Mouse (Mus musculus): ENCODE results near the gene Tmsb15a.
"Not testable (repeated sequence)": the region's sequence is repeated elsewhere in the genome, so short reads cannot be mapped to it uniquely, and the experiment has no call there.

Gene Tmsb15a

DNA sequence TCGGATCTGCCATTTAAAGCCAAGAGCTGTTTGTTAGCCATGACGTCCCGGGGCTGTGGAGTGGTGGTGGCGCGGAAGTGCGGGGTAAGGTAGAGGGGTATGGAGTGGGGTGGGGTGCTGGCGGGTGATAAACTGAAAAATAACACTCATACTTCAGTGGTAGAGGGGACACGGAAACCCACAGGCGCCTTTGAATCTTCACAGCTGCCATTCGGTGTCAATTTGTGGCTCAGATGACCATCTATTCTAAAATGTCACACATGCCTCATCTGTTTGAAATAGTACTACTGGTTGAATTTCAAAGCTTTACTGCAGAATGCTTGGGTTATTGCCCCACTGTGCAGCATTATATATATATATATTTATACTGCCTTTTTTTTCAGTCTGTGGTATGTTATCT lies at the start of gene Tmsb15a:
Gene Tmsb15a (minus strand): TSS at position 101 of the 400 bp plus-strand sequence.
- DNase-seq (ENCODE audit: low read depth, low spot score): no peak

DNA sequence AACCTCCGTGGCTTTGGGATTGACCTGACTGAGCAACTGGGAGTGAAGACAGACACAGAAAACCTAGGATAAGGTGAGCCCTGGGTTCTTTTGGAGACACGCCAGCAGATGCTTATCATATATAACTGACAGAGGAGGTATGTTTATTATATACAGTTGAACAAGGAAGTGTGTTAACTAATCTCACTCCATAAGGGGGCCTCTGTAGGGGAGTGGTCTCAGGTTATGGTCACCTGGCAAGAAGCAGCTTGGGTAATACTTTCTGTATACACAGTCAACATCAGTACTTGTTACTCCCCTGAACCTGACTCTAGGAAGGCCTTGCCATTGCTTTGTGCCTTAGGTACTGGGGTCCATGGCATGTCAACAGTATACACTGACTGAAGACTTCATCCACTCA lies 43.5 kb upstream of the Tmsb15a start:
- DNase-seq (ENCODE audit: low read depth, low spot score): no peak

DNA sequence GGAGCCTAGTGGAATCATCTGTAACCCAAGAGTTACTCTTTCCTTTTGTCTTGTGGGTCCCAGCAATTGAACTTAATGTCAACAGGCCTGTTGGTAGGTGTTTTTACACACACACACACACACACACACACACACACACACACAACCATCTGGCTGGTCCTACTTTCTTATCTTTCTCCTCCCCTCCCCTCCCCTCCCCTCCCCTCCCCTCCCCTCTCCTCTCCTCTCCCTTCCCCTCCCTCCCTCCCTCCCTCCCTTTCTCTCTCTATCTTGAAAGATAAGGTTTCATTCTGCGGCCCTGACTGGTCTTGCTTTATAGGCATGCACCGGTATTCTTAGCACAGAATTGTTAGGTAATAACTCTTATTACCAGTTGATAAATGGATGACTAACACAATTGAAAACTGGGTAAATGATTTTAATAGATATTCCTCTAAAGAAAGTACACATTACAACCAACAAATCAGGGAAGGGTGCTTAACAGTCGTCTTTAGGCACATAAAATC lies 43.0 kb upstream of the Tmsb15a start:
- no peak for DNase-seq (ENCODE audit: low read depth, low spot score)

DNA sequence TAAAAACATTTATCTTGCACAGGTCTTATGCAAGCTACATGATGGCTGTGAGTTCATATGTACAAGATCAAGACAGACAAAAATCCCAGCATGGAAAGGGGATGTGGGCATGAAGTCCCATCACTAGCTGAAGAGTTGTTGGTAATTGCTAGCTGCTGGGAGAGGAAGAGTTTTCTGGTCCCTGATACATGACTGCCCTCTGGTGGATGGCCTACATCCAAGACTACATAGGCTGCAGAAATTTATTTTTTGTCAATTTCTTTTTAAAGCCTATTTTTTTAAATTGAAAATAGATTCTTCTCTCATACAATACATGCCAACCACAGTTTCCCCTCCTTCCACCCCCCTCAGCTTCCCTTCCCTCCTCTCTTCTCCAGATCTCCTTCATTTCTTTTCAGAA lies 36.6 kb upstream of the Tmsb15a start:
- DNase-seq (ENCODE audit: low read depth, low spot score): peak; percentile 9

DNA sequence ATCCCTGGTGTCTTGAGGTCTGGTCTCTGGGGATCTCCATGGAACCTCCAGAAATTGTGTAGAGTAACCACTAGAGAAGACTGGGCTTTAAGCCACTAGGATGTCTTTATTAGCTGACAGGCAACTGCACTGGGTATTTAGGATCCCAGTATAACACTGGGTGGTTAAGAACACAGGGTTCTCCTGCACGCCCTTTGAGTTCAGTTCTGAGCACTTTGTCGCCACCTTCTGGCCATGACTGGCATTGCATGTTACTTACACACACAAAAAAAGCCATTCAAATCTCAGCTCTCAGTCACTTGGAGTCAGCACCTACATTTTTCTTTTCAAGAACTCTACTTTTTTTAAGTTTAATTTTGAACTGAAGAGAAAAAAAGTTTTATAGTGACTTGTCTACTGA lies 27.8 kb upstream of the Tmsb15a start:
- peak; percentile 52 for DNase-seq (ENCODE audit: low read depth, low spot score)

DNA sequence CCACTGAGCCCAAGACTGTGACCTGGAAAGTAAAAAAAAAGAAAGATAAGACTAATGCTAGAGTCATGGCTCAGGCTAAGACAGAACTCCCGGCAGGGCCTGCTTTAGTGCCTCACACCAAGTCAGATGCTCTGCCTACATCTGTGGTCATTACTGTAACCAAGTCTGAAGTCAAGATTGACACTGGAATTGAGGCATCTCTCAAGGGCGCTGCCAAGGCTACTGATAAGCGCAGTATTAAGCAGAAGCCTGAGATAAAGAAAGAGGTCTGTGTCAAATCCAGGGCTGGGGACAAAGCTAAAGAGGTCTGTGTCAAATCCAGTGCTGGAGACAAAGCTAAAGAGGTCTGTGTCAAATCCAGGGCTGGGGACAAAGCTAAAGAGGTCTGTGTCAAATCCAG lies 20.3 kb upstream of the Tmsb15a start:
- not testable (repeated sequence) for DNase-seq (ENCODE audit: low read depth, low spot score)

DNA sequence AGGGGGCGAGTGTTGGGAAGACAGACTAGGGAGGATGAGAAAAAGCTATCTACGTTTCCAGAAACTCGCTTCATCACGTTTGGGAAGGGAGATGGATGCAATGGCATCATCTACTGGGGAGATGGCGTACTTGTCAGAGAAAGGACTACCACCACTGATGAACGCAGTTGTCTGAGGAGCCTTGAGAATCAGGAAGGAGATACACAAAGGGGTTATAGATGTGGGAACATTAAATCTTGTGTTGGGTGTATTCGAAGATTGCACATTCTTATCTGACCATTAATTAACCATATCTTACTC lies 17.9 kb upstream of the Tmsb15a start:
- no peak for DNase-seq (ENCODE audit: low read depth, low spot score)

DNA sequence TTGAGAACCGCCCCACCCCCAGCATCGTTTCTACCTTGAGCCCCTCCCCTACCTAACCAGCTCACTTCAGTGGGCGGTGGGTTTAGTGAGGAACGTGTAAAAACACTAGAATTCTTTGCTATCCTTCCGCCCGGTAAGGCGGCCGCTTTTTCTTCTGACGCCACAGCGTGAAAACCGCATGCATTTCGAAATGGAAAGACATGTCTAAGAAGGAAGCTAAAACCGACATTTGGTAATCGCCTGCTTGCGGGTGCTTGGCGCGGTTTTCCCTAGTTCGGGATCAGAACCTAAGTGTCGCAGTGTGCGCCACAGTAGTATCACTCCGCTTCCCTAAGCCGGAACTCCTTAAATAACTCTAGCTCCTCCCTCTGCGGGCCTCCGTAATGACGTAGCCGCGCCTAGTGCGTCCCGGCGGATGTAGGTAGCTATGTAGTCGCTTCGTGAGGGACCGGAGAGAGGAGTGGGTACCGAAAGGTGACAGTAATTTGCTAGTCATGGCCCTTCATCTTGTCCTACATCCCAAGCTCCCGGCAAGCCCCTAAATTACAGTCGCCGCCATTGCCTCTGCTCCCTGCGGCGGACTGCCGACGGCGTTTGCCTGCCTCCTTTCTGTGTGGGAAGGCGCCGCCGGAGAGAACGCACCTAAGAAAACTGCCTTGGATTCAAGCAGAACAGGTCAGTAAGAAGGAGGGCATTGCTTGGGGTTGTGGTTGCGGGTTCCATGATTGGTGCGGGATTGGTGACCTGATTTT lies 17.4 kb upstream of the Tmsb15a start, which contains the start of the genes Armcx5 and Gprasp1:
Gene Armcx5 (plus strand): TSS at position 430 of the 752 bp plus-strand sequence.
Gene Gprasp1 (plus strand): TSS at position 430 of the 752 bp plus-strand sequence.
- peak; percentile 92 for DNase-seq (ENCODE audit: low read depth, low spot score)

DNA sequence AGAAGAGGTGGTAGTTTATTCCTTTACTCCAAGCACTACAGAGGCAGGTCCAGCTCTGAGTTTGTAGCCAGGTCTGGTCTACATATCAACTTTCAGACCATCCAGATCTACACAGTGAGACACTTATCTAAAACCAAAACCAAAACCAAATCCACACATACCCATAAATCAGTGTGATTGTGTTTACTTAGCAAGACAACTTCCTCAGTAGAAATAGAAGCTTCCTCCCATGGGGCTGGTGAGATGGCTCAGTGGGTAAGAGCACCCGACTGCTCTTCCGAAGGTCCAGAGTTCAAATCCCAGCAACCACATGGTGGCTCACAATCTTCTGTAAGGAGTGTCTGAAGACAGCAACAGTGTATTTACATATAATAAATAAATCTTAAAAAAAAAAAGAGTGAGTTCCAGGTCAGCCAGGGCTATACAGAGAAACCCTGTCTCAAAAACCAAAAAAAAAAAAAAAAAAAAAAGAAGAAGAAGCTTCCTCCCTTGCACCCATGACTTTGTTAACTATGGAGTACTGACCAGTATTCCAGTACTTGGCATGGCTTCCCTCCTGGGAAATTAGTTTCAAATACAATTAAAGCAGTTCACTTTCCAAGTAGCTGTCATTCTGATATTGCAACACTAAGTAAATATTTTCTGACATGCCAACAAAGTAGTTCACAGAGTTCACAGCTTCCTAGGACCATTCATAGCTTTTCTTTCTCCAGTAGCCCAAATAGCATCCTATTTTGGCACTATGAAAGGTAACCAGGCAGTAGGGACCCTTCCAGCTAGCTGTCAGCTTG lies 13.9 kb upstream of the Tmsb15a start:
- peak; percentile 24 for DNase-seq (ENCODE audit: low read depth, low spot score)

DNA sequence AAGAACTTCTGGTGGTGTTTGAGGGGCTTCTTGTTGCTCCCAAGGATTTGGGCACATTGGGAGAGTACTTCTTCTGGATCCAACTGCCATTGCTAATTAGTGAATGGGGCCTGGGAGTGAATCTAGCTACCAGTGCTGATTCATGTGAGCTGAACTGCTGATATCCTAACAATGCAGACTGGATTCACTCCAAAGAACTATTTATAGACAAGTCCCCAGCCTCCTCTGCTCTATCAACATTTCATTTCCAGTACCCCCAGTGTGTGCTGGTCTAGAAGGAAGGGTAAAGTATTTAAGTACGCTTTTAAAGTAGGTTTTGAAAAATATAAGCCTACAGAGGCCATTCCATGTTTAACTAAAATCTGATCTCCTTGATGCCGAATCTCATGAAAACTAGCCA lies 12.2 kb downstream of the Tmsb15a start:
- DNase-seq (ENCODE audit: low read depth, low spot score): no peak

DNA sequence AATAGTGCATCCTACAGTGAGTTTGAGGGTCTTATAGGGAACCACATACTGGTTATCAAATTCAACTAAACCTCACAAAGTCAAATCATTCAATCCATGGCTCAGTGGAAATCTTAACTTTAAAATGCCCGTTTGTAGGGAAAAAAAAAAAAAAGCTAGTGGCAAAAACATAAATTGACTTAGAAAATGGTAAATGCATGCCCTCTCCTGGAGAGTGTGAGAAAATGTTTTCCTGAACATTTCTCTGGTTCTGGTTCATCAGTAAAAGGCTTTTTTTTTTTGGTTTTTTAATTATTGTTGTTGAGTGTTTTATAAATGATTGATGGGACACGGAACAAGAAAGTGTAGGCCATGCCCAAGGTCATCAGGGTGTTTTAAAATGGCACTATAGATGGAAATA lies 20.7 kb downstream of the Tmsb15a start:
- no peak for DNase-seq (ENCODE audit: low read depth, low spot score)

DNA sequence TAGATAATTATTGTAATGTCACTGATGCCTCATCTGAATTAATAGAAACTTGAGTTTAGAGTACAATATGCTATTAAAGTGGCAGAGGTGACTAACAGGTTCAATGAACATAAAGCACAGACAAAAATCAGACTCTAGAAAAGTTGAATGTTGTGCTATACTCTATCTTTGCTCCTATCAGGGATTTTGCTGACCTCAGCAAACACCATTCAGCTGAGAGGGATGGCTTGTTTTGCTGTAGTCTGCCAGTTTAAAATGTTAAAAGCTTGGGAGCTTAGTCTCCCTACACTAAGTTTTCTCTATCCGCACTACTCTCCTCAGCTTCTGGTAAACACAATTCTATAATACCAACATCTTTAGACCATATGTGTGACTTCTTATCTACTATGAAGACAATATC lies 21.9 kb downstream of the Tmsb15a start:
- DNase-seq (ENCODE audit: low read depth, low spot score): no peak

DNA sequence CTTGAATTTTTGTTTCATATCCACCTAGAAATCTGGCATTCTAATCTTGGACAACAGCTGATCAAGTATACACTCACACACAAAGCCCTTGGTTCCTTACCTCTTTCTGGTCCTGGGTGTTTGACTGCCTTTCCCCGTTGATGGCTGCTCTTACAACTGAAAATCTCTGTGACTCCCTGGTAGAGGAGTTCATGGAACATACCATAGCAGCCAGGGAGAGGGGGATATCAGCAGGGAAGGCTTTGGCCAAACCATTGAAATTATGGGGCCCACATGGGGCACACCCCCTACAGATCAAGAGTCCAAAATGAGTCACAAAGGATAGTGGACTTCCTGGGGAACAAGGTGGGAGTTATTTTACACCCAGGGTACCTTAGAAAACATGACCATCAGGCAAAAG lies 31.4 kb downstream of the Tmsb15a start, which contains the start of gene Tcp11x2:
Gene Tcp11x2 (minus strand): TSS at position 158 of the 400 bp plus-strand sequence.
- DNase-seq (ENCODE audit: low read depth, low spot score): no peak

DNA sequence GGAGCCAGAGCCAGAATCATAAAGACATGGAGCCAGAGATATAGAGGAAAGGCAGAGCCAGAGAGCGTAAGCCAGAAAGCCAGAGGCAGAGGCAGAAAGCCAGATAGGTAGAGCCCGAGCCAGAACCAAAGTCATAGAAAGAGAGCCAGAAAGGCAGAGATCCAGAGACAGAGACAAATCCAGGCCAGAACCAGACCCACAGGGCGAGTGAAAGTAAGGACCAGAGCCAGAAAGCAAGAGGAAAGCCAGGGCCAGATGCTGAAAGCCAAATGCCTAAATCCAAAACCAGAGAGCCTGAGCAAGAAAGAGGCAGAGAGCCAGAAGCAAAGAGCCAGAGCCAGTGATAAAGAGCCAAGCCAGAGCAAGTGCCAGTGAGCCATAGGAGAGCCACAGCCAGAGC lies 37.3 kb downstream of the Tmsb15a start:
- DNase-seq (ENCODE audit: low read depth, low spot score): no peak

DNA sequence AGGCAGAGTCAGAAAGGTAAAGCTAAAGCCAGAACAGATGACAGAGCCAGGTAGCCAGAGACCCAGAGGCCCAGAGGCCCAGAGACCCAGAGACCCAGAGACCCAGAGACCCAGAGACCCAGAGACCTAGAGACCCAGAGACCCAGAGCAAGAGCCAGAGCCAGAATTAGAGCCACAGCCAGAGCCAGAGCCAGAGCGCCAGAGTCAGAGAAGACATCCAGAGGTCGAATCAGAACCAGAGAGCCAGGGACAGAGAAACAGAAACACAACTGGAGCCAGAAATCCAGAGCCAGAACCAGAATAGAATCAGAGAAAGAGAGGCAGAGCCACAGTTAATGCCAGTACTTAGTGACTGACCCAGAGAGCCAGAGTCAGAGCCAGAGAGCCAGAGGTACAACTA lies 43.2 kb downstream of the Tmsb15a start:
- no peak for DNase-seq (ENCODE audit: low read depth, low spot score)
